In genomic region chr6:28423313-28423712, GRCm38 (mm10) we compare ENCODE assay signal across 8 mouse cellular contexts. TPM values are rescaled to one million over a fixed set of nuclear protein-coding genes. Genes with fewer than 3 reads are reported as not detected.
DNase-seq lines count a peak whose midpoint lies in the region; ATAC-seq and TF ChIP-seq lines count a peak whose summit lies in the region.

Gene Arf5, plus strand, starts transcription at chr6:28423560.

- peaks cover 35% of the 10 kb centered on the region for H3K4me1 ChIP-seq in forebrain, embryonic 16.5 days (replicated peaks; ENCODE audit: control insufficient read depth, insufficient read depth, low read length)
- peaks cover 8% of the 10 kb centered on the region for H3K4me1 ChIP-seq in lung, embryonic 14.5 days (ENCODE audit: insufficient read depth)
- peaks cover 32% of the 10 kb centered on the region for H3K4me1 ChIP-seq in olfactory bulb, adult 2 months (ENCODE audit: control insufficient read depth, insufficient read depth, low read length)
- H3K4me1 ChIP-seq in thymus, adult 2 months (replicated peaks; ENCODE audit: control insufficient read depth, insufficient read depth, low read length): peaks cover 34% of the 10 kb centered on the region

- peak within 1 kb of the TSS; percentile 77 for H3K27ac ChIP-seq in forebrain, embryonic 16.5 days (ENCODE audit: low read length)
- H3K27ac ChIP-seq in layer of hippocampus, adult 2 months: peak within 1 kb of the TSS; percentile 99
- H3K27ac ChIP-seq in lung, embryonic 14.5 days (ENCODE audit: low read depth): peak within 1 kb of the TSS; percentile 86
- peak within 1 kb of the TSS; percentile 3; the same call in 1 of the 2 replicates for H3K27ac ChIP-seq in olfactory bulb, adult 2 months (ENCODE audit: insufficient read depth, low read depth, low read length)
- H3K27ac ChIP-seq in thymus, adult 2 months (ENCODE audit: control insufficient read depth, insufficient read depth, low read length): peak within 1 kb of the TSS; percentile 55; the same call in 1 of the 2 replicates

- H3K4me2 ChIP-seq in forebrain, embryonic 16.5 days (ENCODE audit: low read length): peak within 1 kb of the TSS; percentile 69
- peak within 1 kb of the TSS; percentile 63 for H3K4me2 ChIP-seq in lung, embryonic 14.5 days

- H3K9me3 ChIP-seq in forebrain, embryonic 16.5 days (ENCODE audit: control insufficient read depth, low read length): no peaks in the 10 kb centered on the region
- no peaks in the 10 kb centered on the region for H3K9me3 ChIP-seq in lung, embryonic 14.5 days (ENCODE audit: low read depth, low read length)

- peak within 1 kb of the TSS; percentile 84 for H3K4me3 ChIP-seq in forebrain, embryonic 16.5 days (replicated peaks; ENCODE audit: low read length)
- peak within 1 kb of the TSS; percentile 75 for H3K4me3 ChIP-seq in layer of hippocampus, adult 2 months
- peak within 1 kb of the TSS; percentile 89 for H3K4me3 ChIP-seq in lung, embryonic 14.5 days (ENCODE audit: low read depth, low read length)
- H3K4me3 ChIP-seq in olfactory bulb, adult 2 months (ENCODE audit: insufficient read depth, low read depth, low read length): peak within 1 kb of the TSS; percentile 97
- H3K4me3 ChIP-seq in thymus, adult 2 months (ENCODE audit: control insufficient read depth, insufficient read depth, low read length): peak within 1 kb of the TSS; percentile 74

- peaks cover 7% of the 10 kb centered on the region for H3K36me3 ChIP-seq in forebrain, embryonic 16.5 days (ENCODE audit: control insufficient read depth, insufficient read depth)
- H3K36me3 ChIP-seq in lung, embryonic 14.5 days (ENCODE audit: insufficient read depth): peaks cover 28% of the 10 kb centered on the region
- H3K36me3 ChIP-seq in thymus, adult 2 months (ENCODE audit: control insufficient read depth, insufficient read depth, low read length): peaks cover 12% of the 10 kb centered on the region

- H3K9ac ChIP-seq in forebrain, embryonic 16.5 days (replicated peaks; ENCODE audit: low read depth, low read length): peak within 1 kb of the TSS; percentile 98
- H3K9ac ChIP-seq in lung, embryonic 14.5 days: peak within 1 kb of the TSS; percentile 97

- peak; percentile 78 for ATAC-seq in forebrain, embryonic 16.5 days
- ATAC-seq in lung, embryonic 14.5 days (ENCODE audit: insufficient read depth): peak; percentile 65

- no peak for TF ChIP-seq CTCF in layer of hippocampus, adult 2 months (conservative IDR thresholded peaks at IDR 0.05)
- TF ChIP-seq CTCF in lung, embryonic 14.5 days (IDR thresholded peaks at IDR 0.05; ENCODE audit: low read depth): no peak
- TF ChIP-seq CTCF in olfactory bulb, adult 2 months (IDR thresholded peaks at IDR 0.05; ENCODE audit: insufficient read depth, low read depth, low read length): no peak
- TF ChIP-seq CTCF in thymus, adult 2 months (IDR thresholded peaks at IDR 0.05; ENCODE audit: borderline replicate concordance, control insufficient read depth, extremely low read depth, insufficient read depth, low read length, poor library complexity): no peak

- DNase-seq in ES-CJ7 (ENCODE audit: low read depth, low spot score): peak; percentile 73
- DNase-seq in cerebellum, adult 11-12 months: peak; percentile 91
- peak; percentile 95 to 98 for DNase-seq in heart, postnatal 36 days
- peak; percentile 90 to 95 for DNase-seq in layer of hippocampus, adult 2 months (ENCODE audit: low spot score in 2 of 2)
- peak; percentile 95 for DNase-seq in lung, embryonic 14.5 days
- DNase-seq in thymus, adult 2 months: peak; percentile 96

- TF ChIP-seq POLR2A in olfactory bulb, adult 2 months (IDR thresholded peaks at IDR 0.05; ENCODE audit: insufficient read depth, low read depth, low read length): no peak
- peak; percentile 48; the same call in 1 of the 2 replicates for TF ChIP-seq POLR2A in thymus, adult 2 months (IDR thresholded peaks at IDR 0.05; ENCODE audit: control insufficient read depth, extremely low read depth, insufficient read depth, low read length, poor library complexity)

- H3K27me3 ChIP-seq in forebrain, embryonic 16.5 days (replicated peaks; ENCODE audit: control insufficient read depth, insufficient read depth, low read length): no peaks in the 10 kb centered on the region
- H3K27me3 ChIP-seq in lung, embryonic 14.5 days (ENCODE audit: insufficient read depth, low read length): no peaks in the 10 kb centered on the region
- no peaks in the 10 kb centered on the region for H3K27me3 ChIP-seq in thymus, adult 2 months (ENCODE audit: control insufficient read depth, insufficient read depth, low read length)

- under 1% methylated on average over 23 of the region's 42 CpGs for WGBS in forebrain, embryonic 16.5 days
- under 1% methylated on average over 26 of the region's 42 CpGs for WGBS in lung, embryonic 14.5 days
- 1% methylated on average over 40 of the region's 42 CpGs for WGBS in olfactory bulb, adult 2 months
- 2% methylated on average over 41 of the region's 42 CpGs for WGBS in thymus, adult 2 months

- intact Hi-C loops in heart, postnatal 36 days (cut with DNase I): loop anchor here (5.0 to 10.0 kb wide), 3 partner anchors 54 to 201 kb away; partner anchors contain the start of gene Snd1

RNA-seq across cellular contexts. Expression of gene Arf5, which starts in this region (rescaled TPM):
- polyA plus RNA-seq in forebrain, embryonic 16.5 days (2015; fragmentation: Nextera tagmentation; extraction: Ambion mirVana): 389 and 423 TPM in 2 replicates
- total RNA-seq in heart, postnatal 36 days (2021): 100 to 1,000 TPM; 162 to 164 TPM
- total RNA-seq in layer of hippocampus, adult 2 months (2021): 100 to 1,000 TPM; 285 to 294 TPM
- polyA plus RNA-seq in lung, embryonic 14.5 days (2014; fragmentation: Nextera tagmentation; extraction: Ambion mirVana): 349 and 376 TPM in 2 replicates
- polyA plus RNA-seq in olfactory bulb, adult 2 months (2012; ENCODE audit: insufficient read depth, insufficient read length, low replicate concordance, missing spikeins): not detected in 2 replicates
- 595 and 682 TPM in 2 replicates for polyA plus RNA-seq in thymus, adult 2 months (2012; rRNA removed)

Comparison
In these comparisons a context has a peak if more than half of its experiments do, and no peak if none do; other contexts are left out.
1. Peak in every context shown above with its lines: DNase-seq, ATAC-seq, H3K4me3 ChIP-seq and H3K27ac ChIP-seq.
2. H3K27ac ChIP-seq: peak in every context shown above with its lines; median percentile 99 in layer of hippocampus, adult 2 months; 86 in lung, embryonic 14.5 days; 77 in forebrain, embryonic 16.5 days; 55 in thymus, adult 2 months; 3 in olfactory bulb, adult 2 months.